Mouse (Mus musculus): Measurements from ENCODE around the gene Amer1. TPM values are rescaled to one million over a fixed set of nuclear protein-coding genes. Genes with fewer than 3 reads are reported as not detected.

The Amer1 gene
- polyA plus RNA-seq (2015; fragmentation: Nextera tagmentation; extraction: Ambion mirVana): 1.6 and 1.7 TPM in 2 replicates

GRCm38 (mm10) chrX:95444776-95445111 lies at the start of gene Amer1:
Amer1 (minus strand) TSS chrX:95444872.
- no peaks in the 10 kb centered on the region for H3K27me3 ChIP-seq
- peak within 1 kb of the TSS; percentile 46; the same call in 1 of the 2 replicates for H3K9ac ChIP-seq
- peak within 1 kb of the TSS; percentile 73 for H3K4me2 ChIP-seq
- no peaks in the 10 kb centered on the region for H3K9me3 ChIP-seq (replicated peaks)
- H3K4me3 ChIP-seq (replicated peaks): peak within 1 kb of the TSS; percentile 64
- H3K4me1 ChIP-seq (replicated peaks): peaks cover 9% of the 10 kb centered on the region; the same call in 1 of the 2 replicates
- peak within 1 kb of the TSS; percentile 74 for H3K27ac ChIP-seq (replicated peaks)
- no peaks in the 10 kb centered on the region for H3K36me3 ChIP-seq (replicated peaks)
- peak; percentile 92 for ATAC-seq (ENCODE audit: insufficient read depth)
- WGBS (ENCODE audit: insufficient replicate concordance): 12% methylated on average over 19 of the region's 19 CpGs

- 50% methylated on average over 3 of the region's 3 CpGs for WGBS (ENCODE audit: insufficient replicate concordance)
- Histone ChIP-seq H3K9me3 (replicated peaks) (no peaks in the 10 kb centered on the region), H3K4me1 (replicated peaks) (no peaks in the 10 kb centered on the region), H3K27ac (replicated peaks) (no peak overlapping the region), H3K27me3 (no peaks in the 10 kb centered on the region), H3K9ac (no peak overlapping the region), H3K4me3 (replicated peaks) (no peak overlapping the region), H3K36me3 (replicated peaks) (no peaks in the 10 kb centered on the region), H3K4me2 (no peak overlapping the region)
- ATAC-seq (ENCODE audit: insufficient read depth): no peak
These were observed 12.5 kb upstream of the Amer1 start for GRCm38 (mm10) chrX:95457166-95457565.

- Histone ChIP-seq H3K36me3 (replicated peaks) (no peaks in the 10 kb centered on the region), H3K4me3 (replicated peaks) (no peak overlapping the region), H3K4me2 (no peak overlapping the region), H3K27ac (replicated peaks) (no peak overlapping the region), H3K9me3 (replicated peaks) (no peaks in the 10 kb centered on the region), H3K4me1 (replicated peaks) (peaks cover 9% of the 10 kb centered on the region; the same call in 1 of the 2 replicates), H3K9ac (no peak overlapping the region), H3K27me3 (no peaks in the 10 kb centered on the region)
- ATAC-seq (ENCODE audit: insufficient read depth): no peak
- WGBS (ENCODE audit: insufficient replicate concordance): 79% methylated on average over 2 of the region's 2 CpGs
These were observed 1.2 kb upstream of the Amer1 start for GRCm38 (mm10) chrX:95445866-95446265.

- Histone ChIP-seq H3K4me2 (peak overlapping the region; percentile 73), H3K27ac (replicated peaks) (peak overlapping the region; percentile 53), H3K36me3 (replicated peaks) (no peaks in the 10 kb centered on the region), H3K4me1 (replicated peaks) (peaks cover 9% of the 10 kb centered on the region; the same call in 1 of the 2 replicates), H3K9ac (no peak overlapping the region), H3K4me3 (replicated peaks) (peak overlapping the region; percentile 64), H3K9me3 (replicated peaks) (no peaks in the 10 kb centered on the region), H3K27me3 (no peaks in the 10 kb centered on the region)
- WGBS (ENCODE audit: insufficient replicate concordance): 32% methylated on average over 3 of the region's 3 CpGs
- ATAC-seq (ENCODE audit: insufficient read depth): no peak
These were observed 469 bp upstream of the Amer1 start for GRCm38 (mm10) chrX:95445141-95445540.

GRCm38 (mm10) chrX:95443898-95444775 lies 535 bp downstream of the Amer1 start:
- Histone ChIP-seq H3K27me3 (no peaks in the 10 kb centered on the region), H3K36me3 (replicated peaks) (no peaks in the 10 kb centered on the region), H3K4me3 (replicated peaks) (peak overlapping the region; percentile 64), H3K4me2 (peak overlapping the region; percentile 73), H3K9ac (peak overlapping the region; percentile 46; the same call in 1 of the 2 replicates), H3K9me3 (replicated peaks) (no peaks in the 10 kb centered on the region), H3K4me1 (replicated peaks) (peaks cover 9% of the 10 kb centered on the region; the same call in 1 of the 2 replicates), H3K27ac (replicated peaks) (peak overlapping the region; percentile 74)
- 17% methylated on average over 42 of the region's 42 CpGs for WGBS (ENCODE audit: insufficient replicate concordance)
- ATAC-seq (ENCODE audit: insufficient read depth): peak; percentile 77

DNA sequence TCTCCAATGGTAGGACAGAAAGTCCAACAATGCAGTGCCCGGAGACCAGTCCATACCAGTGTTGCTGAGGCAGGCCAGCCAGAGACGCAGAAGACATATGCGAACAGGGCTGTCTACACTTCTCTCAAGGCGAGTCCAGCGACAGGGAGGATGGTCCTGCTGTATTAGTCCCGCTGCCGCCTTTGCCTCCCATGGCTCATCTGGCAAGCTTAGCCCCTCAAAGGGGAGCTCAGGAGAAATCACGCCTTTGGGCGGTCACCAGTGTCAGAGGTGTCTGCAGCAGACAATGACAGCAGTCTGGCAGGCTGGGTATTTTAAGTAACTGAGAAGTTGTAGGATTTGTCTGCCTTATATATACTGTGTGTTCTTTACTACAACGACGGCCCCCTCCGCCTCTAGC lies 1.3 kb downstream of the Amer1 start:
- peak overlapping the region; percentile 64 for H3K4me3 ChIP-seq (replicated peaks)

DNA sequence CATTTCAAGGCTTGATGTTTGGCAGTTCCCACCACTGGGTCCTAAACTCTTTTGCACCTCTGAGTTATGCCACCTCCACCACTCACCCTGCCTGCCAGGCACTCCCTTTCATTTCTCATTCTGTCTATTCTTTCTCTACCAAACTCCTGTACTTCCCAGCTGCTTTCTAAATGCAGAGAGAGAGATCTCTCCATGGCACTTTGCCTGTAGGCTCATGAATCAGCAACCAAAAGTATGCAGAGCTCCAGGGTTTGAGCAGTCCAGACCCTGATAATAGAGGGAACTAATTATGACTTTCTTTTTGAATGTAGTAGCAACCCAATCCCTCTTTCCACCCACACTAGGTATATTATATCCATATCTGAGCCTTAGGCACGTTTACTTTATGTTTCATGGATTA lies 2.4 kb downstream of the Amer1 start:
- Histone ChIP-seq H3K4me2 (no peak overlapping the region), H3K4me3 (replicated peaks) (no peak overlapping the region), H3K27ac (replicated peaks) (no peak overlapping the region), H3K4me1 (replicated peaks) (peaks cover 9% of the 10 kb centered on the region; the same call in 1 of the 2 replicates), H3K36me3 (replicated peaks) (no peaks in the 10 kb centered on the region), H3K9ac (no peak overlapping the region), H3K27me3 (no peaks in the 10 kb centered on the region), H3K9me3 (replicated peaks) (no peaks in the 10 kb centered on the region)
- no peak for ATAC-seq (ENCODE audit: insufficient read depth)
- 44% methylated on average over 1 of the region's 1 CpGs for WGBS (ENCODE audit: insufficient replicate concordance)

More for the DNA sequence above, 1.3 kb downstream of the Amer1 start:
- Histone ChIP-seq H3K27me3 (no peaks in the 10 kb centered on the region), H3K36me3 (replicated peaks) (no peaks in the 10 kb centered on the region), H3K4me2 (peak overlapping the region; percentile 73), H3K9me3 (replicated peaks) (no peaks in the 10 kb centered on the region), H3K27ac (replicated peaks) (no peak overlapping the region), H3K9ac (peak overlapping the region; percentile 46; the same call in 1 of the 2 replicates), H3K4me1 (replicated peaks) (peaks cover 9% of the 10 kb centered on the region; the same call in 1 of the 2 replicates)
- 44% methylated on average over 12 of the region's 12 CpGs for WGBS (ENCODE audit: insufficient replicate concordance)
- no peak for ATAC-seq (ENCODE audit: insufficient read depth)

GRCm38 (mm10) chrX:95441290-95441689 lies 3.4 kb downstream of the Amer1 start:
- Histone ChIP-seq H3K27me3 (no peaks in the 10 kb centered on the region), H3K9ac (no peak overlapping the region)

GRCm38 (mm10) chrX:95438491-95438890 lies 6.2 kb downstream of the Amer1 start:
- Histone ChIP-seq H3K36me3 (replicated peaks) (no peaks in the 10 kb centered on the region), H3K9ac (no peak overlapping the region), H3K4me1 (replicated peaks) (peaks cover 4% of the 10 kb centered on the region; the same call in 1 of the 2 replicates), H3K27me3 (no peaks in the 10 kb centered on the region), H3K27ac (replicated peaks) (no peak overlapping the region), H3K9me3 (replicated peaks) (no peaks in the 10 kb centered on the region), H3K4me2 (no peak overlapping the region), H3K4me3 (replicated peaks) (no peak overlapping the region)
- WGBS (ENCODE audit: insufficient replicate concordance): 52% methylated on average over 4 of the region's 4 CpGs
- ATAC-seq (ENCODE audit: insufficient read depth): no peak

More at GRCm38 (mm10) chrX:95441290-95441689, 3.4 kb downstream of the Amer1 start:
- no peak for ATAC-seq (ENCODE audit: insufficient read depth)
- Histone ChIP-seq H3K4me1 (replicated peaks) (peaks cover 9% of the 10 kb centered on the region; the same call in 1 of the 2 replicates), H3K9me3 (replicated peaks) (no peaks in the 10 kb centered on the region), H3K4me3 (replicated peaks) (no peak overlapping the region), H3K4me2 (no peak overlapping the region), H3K27ac (replicated peaks) (no peak overlapping the region), H3K36me3 (replicated peaks) (no peaks in the 10 kb centered on the region)

GRCm38 (mm10) chrX:95437236-95437635 lies 7.4 kb downstream of the Amer1 start:
- H3K4me2 ChIP-seq: no peak overlapping the region
- H3K36me3 ChIP-seq (replicated peaks): no peaks in the 10 kb centered on the region
- H3K4me3 ChIP-seq (replicated peaks): no peak overlapping the region
- no peaks in the 10 kb centered on the region for H3K9me3 ChIP-seq (replicated peaks)
- H3K27me3 ChIP-seq: no peaks in the 10 kb centered on the region
- no peak overlapping the region for H3K27ac ChIP-seq (replicated peaks)
- H3K9ac ChIP-seq: no peak overlapping the region
- H3K4me1 ChIP-seq (replicated peaks): no peaks in the 10 kb centered on the region
- WGBS (ENCODE audit: insufficient replicate concordance): 77% methylated on average over 1 of the region's 1 CpGs
- ATAC-seq (ENCODE audit: insufficient read depth): no peak

GRCm38 (mm10) chrX:95373101-95373500 lies 71.6 kb downstream of the Amer1 start:
- Histone ChIP-seq H3K36me3 (replicated peaks) (no peaks in the 10 kb centered on the region), H3K9me3 (replicated peaks) (no peaks in the 10 kb centered on the region), H3K27me3 (no peaks in the 10 kb centered on the region), H3K27ac (replicated peaks) (no peak overlapping the region), H3K4me3 (replicated peaks) (no peak overlapping the region), H3K9ac (no peak overlapping the region), H3K4me2 (no peak overlapping the region), H3K4me1 (replicated peaks) (no peaks in the 10 kb centered on the region)
- no peak for ATAC-seq (ENCODE audit: insufficient read depth)

Data from liver, embryonic 15.5 days (tissue).